Mouse (Mus musculus): ENCODE results near the gene Glycam1. TPM values are rescaled to one million over a fixed set of nuclear protein-coding genes. Genes with fewer than 3 reads are reported as not detected.

Glycam1 gene
- polyA plus RNA-seq (2014; fragmentation: Illumina TruSeq; extraction: RNeasy Lipid Tissue Mini Kit (QIAGEN cat#74804); ENCODE audit: low read depth, low replicate concordance), result 13.8 TPM

DNA sequence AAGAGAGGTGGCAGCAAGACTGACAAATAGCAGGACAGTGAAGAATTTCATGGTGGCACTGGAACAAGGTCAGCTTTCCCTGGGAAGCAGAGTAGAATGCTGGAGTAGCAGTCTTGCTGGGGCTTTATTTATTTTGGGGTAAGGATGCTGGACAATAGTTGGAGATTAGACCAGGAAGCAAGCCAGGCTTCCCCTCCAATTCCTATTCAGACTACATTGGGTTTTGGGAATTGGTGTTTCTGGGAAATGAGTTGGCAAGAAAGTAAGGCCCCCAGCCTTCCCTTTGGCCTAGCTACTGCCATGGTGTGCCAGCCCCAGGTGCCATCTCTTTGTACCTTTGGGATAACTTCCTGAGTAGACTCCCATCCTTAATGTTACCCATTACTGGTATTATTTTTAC lies at the start of gene Glycam1:
Gene Glycam1 (minus strand): TSS at position 101 of the 400 bp plus-strand sequence.

DNA sequence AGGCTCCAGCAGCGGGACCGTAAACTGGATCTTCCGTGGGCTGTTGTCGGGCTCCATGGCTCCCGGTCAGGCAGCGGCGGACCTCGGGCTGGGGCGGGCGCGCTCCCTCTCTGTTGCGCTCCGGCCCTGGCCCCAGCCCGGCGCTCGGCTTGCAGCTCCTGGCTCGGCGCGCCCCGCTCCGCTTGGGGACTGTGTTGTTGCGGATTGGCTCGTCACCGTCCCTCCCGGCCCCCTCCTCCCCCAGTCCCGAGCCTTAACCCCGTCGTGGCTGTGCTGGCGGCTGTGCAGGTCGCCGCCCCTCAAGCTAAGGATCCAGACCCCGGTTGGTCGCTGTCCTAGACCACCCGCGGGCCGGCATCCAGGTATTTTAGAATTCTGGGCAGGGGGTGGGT lies 27.1 kb downstream of the Glycam1 start, which contains the start of gene Ppp1r1a:
Gene Ppp1r1a (minus strand): TSS at position 182 of the 392 bp plus-strand sequence.

Other genes with a start within 250 kb of the Glycam1 start
- gene Zfp385a, start 225.0 kb downstream of the Glycam1 start, polyA plus RNA-seq (2014; fragmentation: Illumina TruSeq; extraction: RNeasy Lipid Tissue Mini Kit (QIAGEN cat#74804); ENCODE audit: low read depth, low replicate concordance), result not detected
- gene Itga5, start 198.3 kb downstream of the Glycam1 start, polyA plus RNA-seq (2014; fragmentation: Illumina TruSeq; extraction: RNeasy Lipid Tissue Mini Kit (QIAGEN cat#74804); ENCODE audit: low read depth, low replicate concordance), result 1.3 TPM
- not detected for gene Gtsf1, start 134.6 kb downstream of the Glycam1 start, polyA plus RNA-seq (2014; fragmentation: Illumina TruSeq; extraction: RNeasy Lipid Tissue Mini Kit (QIAGEN cat#74804); ENCODE audit: low read depth, low replicate concordance)
- not detected for gene Gtsf2, start 116.6 kb downstream of the Glycam1 start, polyA plus RNA-seq (2014; fragmentation: Illumina TruSeq; extraction: RNeasy Lipid Tissue Mini Kit (QIAGEN cat#74804); ENCODE audit: low read depth, low replicate concordance)
- 7.2 TPM for gene Nckap1l, start 111.3 kb downstream of the Glycam1 start, polyA plus RNA-seq (2014; fragmentation: Illumina TruSeq; extraction: RNeasy Lipid Tissue Mini Kit (QIAGEN cat#74804); ENCODE audit: low read depth, low replicate concordance)
- 4.3 TPM for gene Pde1b, start 62.0 kb downstream of the Glycam1 start, polyA plus RNA-seq (2014; fragmentation: Illumina TruSeq; extraction: RNeasy Lipid Tissue Mini Kit (QIAGEN cat#74804); ENCODE audit: low read depth, low replicate concordance)
- gene Ppp1r1a, start 27.1 kb downstream of the Glycam1 start, polyA plus RNA-seq (2014; fragmentation: Illumina TruSeq; extraction: RNeasy Lipid Tissue Mini Kit (QIAGEN cat#74804); ENCODE audit: low read depth, low replicate concordance), result 0.82 TPM
- not detected for gene Mucl1, start 190.4 kb upstream of the Glycam1 start, polyA plus RNA-seq (2014; fragmentation: Illumina TruSeq; extraction: RNeasy Lipid Tissue Mini Kit (QIAGEN cat#74804); ENCODE audit: low read depth, low replicate concordance)

Measured in sigmoid colon, adult 10 weeks (tissue).